Mouse (Mus musculus): Measurements from ENCODE around the gene Gm44973. TPM values are rescaled to one million over a fixed set of nuclear protein-coding genes. Genes with fewer than 3 reads are reported as not detected.

Gm44973 gene
- polyA plus RNA-seq (2015; fragmentation: Nextera tagmentation; extraction: Ambion mirVana), result 0.61 TPM in 1 of 2 replicates, not detected in the other

GRCm38 (mm10) chr7:5015118-5016001 is at the start of gene Gm44973:
Gene Gm44973 (plus strand): TSS chr7:5015496.
- Histone ChIP-seq H3K27ac (replicated peaks) (peak within 1 kb of the TSS; percentile 97), H3K9me3 (no peaks in the 10 kb centered on the region), H3K36me3 (peaks cover 27% of the 10 kb centered on the region), H3K9ac (peak within 1 kb of the TSS; percentile 83), H3K4me3 (peak within 1 kb of the TSS; percentile 71), H3K27me3 (no peaks in the 10 kb centered on the region), H3K4me1 (replicated peaks) (peaks cover 22% of the 10 kb centered on the region), H3K4me2 (peak within 1 kb of the TSS; percentile 58)
- WGBS, result under 1% methylated on average over 60 of the region's 76 CpGs
- peak; percentile 74 for ATAC-seq (ENCODE audit: low read depth)

- WGBS, result 48% methylated on average over 6 of the region's 6 CpGs
Measured at GRCm38 (mm10) chr7:4971068-4971467, 44.2 kb upstream of the Gm44973 start, which contains the start of gene Sbk3. Gene Sbk3 (minus strand): TSS chr7:4971168.

GRCm38 (mm10) chr7:4971710-4972109 is 43.6 kb upstream of the Gm44973 start:
- Histone ChIP-seq H3K4me3 (no peak overlapping the region), H3K9ac (no peak overlapping the region), H3K4me2 (no peak overlapping the region), H3K9me3 (no peaks in the 10 kb centered on the region), H3K4me1 (replicated peaks) (no peaks in the 10 kb centered on the region), H3K36me3 (no peaks in the 10 kb centered on the region), H3K27ac (replicated peaks) (no peak overlapping the region), H3K27me3 (no peaks in the 10 kb centered on the region; the same call in 1 of the 2 replicates)
- 29% methylated on average over 7 of the region's 7 CpGs for WGBS
- no peak for ATAC-seq (ENCODE audit: low read depth)

More at GRCm38 (mm10) chr7:4971068-4971467, 44.2 kb upstream of the Gm44973 start, which contains the start of gene Sbk3:
- no peak for ATAC-seq (ENCODE audit: low read depth)
- Histone ChIP-seq H3K9ac (no peak within 1 kb of the TSS), H3K27me3 (no peaks in the 10 kb centered on the region; the same call in 1 of the 2 replicates), H3K9me3 (no peaks in the 10 kb centered on the region), H3K4me3 (no peak within 1 kb of the TSS), H3K4me1 (replicated peaks) (no peaks in the 10 kb centered on the region), H3K4me2 (no peak within 1 kb of the TSS), H3K36me3 (no peaks in the 10 kb centered on the region), H3K27ac (replicated peaks) (no peak within 1 kb of the TSS)

- no peak overlapping the region for H3K9ac ChIP-seq
- H3K36me3 ChIP-seq, result no peaks in the 10 kb centered on the region
- no peak for ATAC-seq (ENCODE audit: low read depth)
- no peak overlapping the region for H3K4me2 ChIP-seq
- H3K27ac ChIP-seq (replicated peaks), result no peak overlapping the region
- H3K27me3 ChIP-seq, result no peaks in the 10 kb centered on the region; the same call in 1 of the 2 replicates
- H3K4me3 ChIP-seq, result no peak overlapping the region
- 79% methylated on average over 18 of the region's 18 CpGs for WGBS
- no peaks in the 10 kb centered on the region for H3K4me1 ChIP-seq (replicated peaks)
- peaks cover 2% of the 10 kb centered on the region; the same call in 1 of the 2 replicates for H3K9me3 ChIP-seq
Measured at GRCm38 (mm10) chr7:4972321-4973047, 42.8 kb upstream of the Gm44973 start.

GRCm38 (mm10) chr7:4975455-4975854 is 39.8 kb upstream of the Gm44973 start:
- no peaks in the 10 kb centered on the region for H3K4me1 ChIP-seq (replicated peaks)
- no peaks in the 10 kb centered on the region; the same call in 1 of the 2 replicates for H3K27me3 ChIP-seq
- H3K4me3 ChIP-seq, result no peak overlapping the region
- H3K27ac ChIP-seq (replicated peaks), result no peak overlapping the region
- no peak overlapping the region for H3K4me2 ChIP-seq
- H3K36me3 ChIP-seq, result no peaks in the 10 kb centered on the region
- no peak for ATAC-seq (ENCODE audit: low read depth)
- peaks cover 2% of the 10 kb centered on the region; the same call in 1 of the 2 replicates for H3K9me3 ChIP-seq
- WGBS, result 86% methylated on average over 4 of the region's 4 CpGs
- no peak overlapping the region for H3K9ac ChIP-seq

- Histone ChIP-seq H3K36me3 (no peaks in the 10 kb centered on the region), H3K9me3 (peaks cover 2% of the 10 kb centered on the region; the same call in 1 of the 2 replicates), H3K9ac (no peak overlapping the region), H3K27me3 (no peaks in the 10 kb centered on the region; the same call in 1 of the 2 replicates), H3K4me2 (no peak overlapping the region), H3K4me3 (no peak overlapping the region), H3K4me1 (replicated peaks) (no peaks in the 10 kb centered on the region), H3K27ac (replicated peaks) (no peak overlapping the region)
- WGBS, result 89% methylated on average over 7 of the region's 7 CpGs
- no peak for ATAC-seq (ENCODE audit: low read depth)
Measured at GRCm38 (mm10) chr7:4976832-4977231, 38.5 kb upstream of the Gm44973 start.

GRCm38 (mm10) chr7:4988250-4988649 is 27.0 kb upstream of the Gm44973 start:
- peaks cover 11% of the 10 kb centered on the region for H3K4me1 ChIP-seq (replicated peaks)
- no peaks in the 10 kb centered on the region for H3K9me3 ChIP-seq
- no peak overlapping the region for H3K4me2 ChIP-seq
- ATAC-seq (ENCODE audit: low read depth), result no peak
- WGBS, result 63% methylated on average over 2 of the region's 2 CpGs
- peaks cover under 1% of the 10 kb centered on the region; the same call in 1 of the 2 replicates for H3K27me3 ChIP-seq
- no peak overlapping the region for H3K4me3 ChIP-seq
- H3K36me3 ChIP-seq, result peaks cover 30% of the 10 kb centered on the region
- no peak overlapping the region for H3K27ac ChIP-seq (replicated peaks)
- no peak overlapping the region for H3K9ac ChIP-seq

- peaks cover 13% of the 10 kb centered on the region for H3K27me3 ChIP-seq
- H3K9me3 ChIP-seq, result no peaks in the 10 kb centered on the region
- peak overlapping the region; percentile 68 for H3K4me2 ChIP-seq
- WGBS, result 24% methylated on average over 55 of the region's 55 CpGs
- no peak overlapping the region for H3K27ac ChIP-seq (replicated peaks)
- peak overlapping the region; percentile 95 for H3K9ac ChIP-seq
- peaks cover 40% of the 10 kb centered on the region for H3K4me1 ChIP-seq (replicated peaks)
- H3K4me3 ChIP-seq, result peak overlapping the region; percentile 75
- ATAC-seq (ENCODE audit: low read depth), result no peak
- H3K36me3 ChIP-seq, result peaks cover 42% of the 10 kb centered on the region
Measured at GRCm38 (mm10) chr7:4993347-4993998, 21.8 kb upstream of the Gm44973 start.

- Histone ChIP-seq H3K9ac (peak overlapping the region; percentile 95), H3K4me3 (peak overlapping the region; percentile 75), H3K4me2 (peak overlapping the region; percentile 68), H3K4me1 (replicated peaks) (peaks cover 40% of the 10 kb centered on the region), H3K9me3 (no peaks in the 10 kb centered on the region), H3K36me3 (peaks cover 42% of the 10 kb centered on the region), H3K27ac (replicated peaks) (no peak overlapping the region), H3K27me3 (peaks cover 13% of the 10 kb centered on the region)
- ATAC-seq (ENCODE audit: low read depth), result no peak
- 47% methylated on average over 59 of the region's 59 CpGs for WGBS
Measured at GRCm38 (mm10) chr7:4993999-4994788, 21.1 kb upstream of the Gm44973 start.

- Histone ChIP-seq H3K9ac (peak overlapping the region; percentile 95), H3K27me3 (peaks cover 13% of the 10 kb centered on the region), H3K4me3 (peak overlapping the region; percentile 75), H3K4me2 (peak overlapping the region; percentile 68), H3K4me1 (replicated peaks) (peaks cover 40% of the 10 kb centered on the region), H3K27ac (replicated peaks) (peak overlapping the region; percentile 85), H3K9me3 (no peaks in the 10 kb centered on the region), H3K36me3 (peaks cover 40% of the 10 kb centered on the region)
- peak; percentile 73 for ATAC-seq (ENCODE audit: low read depth)
- 7% methylated on average over 19 of the region's 19 CpGs for WGBS
Measured at GRCm38 (mm10) chr7:4995268-4996002, 19.9 kb upstream of the Gm44973 start.

Data from neural tube, embryonic 13.5 days (tissue).